Mouse (Mus musculus) kidney, adult 2 months (tissue): ENCODE data around the gene Tcl1. TPM values are rescaled to one million over a fixed set of nuclear protein-coding genes. Genes with fewer than 3 reads are reported as not detected.
A peak's percentile ranks its signal among the peaks of the same experiment; 100 is the strongest.

Source experiments
- DNase-seq: peaks from one replicate; pipeline ENCODE4 v3.0.0; 2021
- H3K27ac ChIP-seq: fragments of 200-500 bp; 2 replicates; pipeline ENCODE4 v1.5.1; 2012; ENCODE audit warnings: low read depth, low read length, control low read depth, inconsistent platforms; ENCODE audit not compliant: insufficient read depth
- H3K27me3 ChIP-seq: fragments of 200-500 bp; replicated peaks from 2 replicates; pipeline ENCODE4 v1.6.1; 2012; ENCODE audit warnings: mild to moderate bottlenecking, moderate library complexity, low read length, inconsistent platforms; ENCODE audit not compliant: control insufficient read depth, insufficient read depth
- H3K36me3 ChIP-seq: fragments of 200-500 bp; 2 replicates; pipeline ENCODE4 v1.6.1; 2012; ENCODE audit warnings: mild to moderate bottlenecking, moderate library complexity, low read length, inconsistent platforms; ENCODE audit not compliant: control insufficient read depth, insufficient read depth
- H3K4me1 ChIP-seq: fragments of 200-500 bp; 2 replicates; pipeline ENCODE4 v1.6.1; 2011; ENCODE audit warnings: low read length; ENCODE audit not compliant: control insufficient read depth, insufficient read depth
- H3K4me3 ChIP-seq: fragments of 200-500 bp; 2 replicates; pipeline ENCODE4 v1.5.1; 2011; ENCODE audit warnings: mild to moderate bottlenecking, low read depth, low read length, control low read depth; ENCODE audit not compliant: insufficient read depth
- CTCF ChIP-seq: fragments of 200-500 bp; conservative IDR thresholded peaks from 2 replicates; pipeline ENCODE4 v1.5.1; 2011; ENCODE audit warnings: low read depth, mild to moderate bottlenecking, control low read depth, low read length, moderate library complexity, mixed read lengths; ENCODE audit not compliant: insufficient read depth, insufficient read length
- POLR2A ChIP-seq: fragments of 200-500 bp; IDR thresholded peaks from one replicate; pipeline ENCODE4 v1.6.1; 2011; ENCODE audit warnings: low read depth, low read length, control low read depth
- WGBS: fragments of 180-500 bp; shearing (Covaris S2); methylation state at CpG from one replicate; pipeline ENCODE4 v1.1.7; 2018; 5-methylcytosine and 5-hydroxymethylcytosine counted together
- polyA plus RNA-seq: library from polyadenylated mRNA; depleted of rRNA; stranded (reverse); fragments of >200 nt; gene quantifications from 2 replicates; pipeline ENCODE4 v1.2.3, GENCODE M21; 2012; rRNA removed

Gene Tcl1
- not detected in 2 replicates for polyA plus RNA-seq

- Histone ChIP-seq H3K4me1 (no peaks in the 10 kb centered on the region), H3K27ac (no peak within 1 kb of the TSS), H3K36me3 (no peaks in the 10 kb centered on the region), H3K27me3 (no peaks in the 10 kb centered on the region), H3K4me3 (no peak within 1 kb of the TSS)
- 88% methylated on average over 22 of the region's 22 CpGs for WGBS
- no peak for DNase-seq
- TF ChIP-seq POLR2A (no peak), CTCF (no peak)
These were observed at the start of gene Tcl1 for GRCm38 (mm10) chr12:105222601-105223319. TSS of gene Tcl1 (minus strand) at chr12:105222793.

- Histone ChIP-seq H3K27ac (no peak overlapping the region), H3K36me3 (no peaks in the 10 kb centered on the region), H3K27me3 (no peaks in the 10 kb centered on the region), H3K4me3 (no peak overlapping the region), H3K4me1 (no peaks in the 10 kb centered on the region)
- 18% methylated on average over 17 of the region's 17 CpGs for WGBS
- no peak for TF ChIP-seq POLR2A
- no peak for TF ChIP-seq CTCF
- no peak for DNase-seq
These were observed 48.7 kb upstream of the Tcl1 start for GRCm38 (mm10) chr12:105271016-105271965.

GRCm38 (mm10) chr12:105267076-105267475 lies 44.5 kb upstream of the Tcl1 start:
- Histone ChIP-seq H3K27ac (no peak overlapping the region), H3K36me3 (no peaks in the 10 kb centered on the region), H3K4me3 (no peak overlapping the region), H3K27me3 (no peaks in the 10 kb centered on the region), H3K4me1 (no peaks in the 10 kb centered on the region)
- DNase-seq, result no peak
- no peak for TF ChIP-seq CTCF
- TF ChIP-seq POLR2A, result no peak
- 73% methylated on average over 5 of the region's 5 CpGs for WGBS

DNA sequence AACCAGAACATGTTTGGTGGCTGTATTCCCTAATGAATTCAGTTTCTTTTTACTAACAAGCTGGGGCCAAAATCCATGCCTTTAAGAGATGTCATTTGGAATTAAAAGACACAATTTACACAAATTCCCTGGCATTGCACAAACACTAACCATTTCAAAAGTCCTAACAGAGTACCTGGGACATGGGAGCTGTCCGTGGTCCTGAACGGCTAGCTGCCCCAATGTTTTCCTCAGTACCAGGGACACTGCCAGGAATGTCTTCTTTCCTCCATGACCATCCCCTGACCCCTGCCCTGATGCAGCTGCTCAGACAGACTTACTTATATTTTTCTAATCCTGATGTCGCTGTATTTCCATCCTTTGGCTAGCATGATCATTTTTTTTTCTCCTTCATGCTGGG lies 43.5 kb upstream of the Tcl1 start:
- Histone ChIP-seq H3K4me3 (no peak overlapping the region), H3K4me1 (no peaks in the 10 kb centered on the region), H3K27ac (no peak overlapping the region), H3K36me3 (no peaks in the 10 kb centered on the region), H3K27me3 (no peaks in the 10 kb centered on the region)
- WGBS, result 8% methylated on average over 3 of the region's 3 CpGs
- TF ChIP-seq CTCF (no peak), POLR2A (no peak)
- DNase-seq, result peak; percentile 5

DNA sequence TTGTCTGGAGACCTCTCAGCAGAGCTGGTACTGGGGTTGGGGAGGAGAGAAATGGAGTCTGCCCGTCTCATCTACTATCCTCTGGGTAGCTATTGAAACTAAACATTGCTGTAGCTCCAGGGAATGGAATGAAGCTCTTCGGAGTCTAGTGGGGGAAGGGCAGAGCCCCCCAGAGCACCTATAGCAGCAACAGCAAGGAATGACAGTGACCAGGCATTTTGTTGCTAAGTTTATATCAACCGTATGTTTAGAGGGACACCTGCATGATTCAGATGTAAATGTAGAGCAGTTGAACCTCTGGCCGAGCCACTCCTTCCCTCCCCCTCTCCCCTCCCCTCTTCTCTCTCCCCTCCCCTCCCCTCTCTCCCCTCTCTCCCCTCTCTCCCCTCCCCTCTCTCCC lies 36.6 kb upstream of the Tcl1 start:
- DNase-seq, result no peak
- TF ChIP-seq CTCF, result no peak
- no peak for TF ChIP-seq POLR2A
- Histone ChIP-seq H3K27ac (no peak overlapping the region), H3K4me1 (no peaks in the 10 kb centered on the region), H3K27me3 (no peaks in the 10 kb centered on the region), H3K36me3 (no peaks in the 10 kb centered on the region), H3K4me3 (no peak overlapping the region)
- 25% methylated on average over 4 of the region's 4 CpGs for WGBS

- TF ChIP-seq CTCF (peak; percentile 43), POLR2A (no peak)
- Histone ChIP-seq H3K27ac (no peak overlapping the region), H3K27me3 (no peaks in the 10 kb centered on the region), H3K36me3 (no peaks in the 10 kb centered on the region), H3K4me3 (no peak overlapping the region), H3K4me1 (no peaks in the 10 kb centered on the region)
- WGBS, result 11% methylated on average over 9 of the region's 9 CpGs
- no peak for DNase-seq
These were observed 36.2 kb upstream of the Tcl1 start for GRCm38 (mm10) chr12:105258787-105259186.

GRCm38 (mm10) chr12:105253796-105254195 lies 31.2 kb upstream of the Tcl1 start:
- Histone ChIP-seq H3K4me3 (no peak overlapping the region), H3K36me3 (no peaks in the 10 kb centered on the region), H3K27me3 (no peaks in the 10 kb centered on the region), H3K4me1 (no peaks in the 10 kb centered on the region), H3K27ac (no peak overlapping the region)
- DNase-seq, result no peak
- 94% methylated on average over 3 of the region's 3 CpGs for WGBS
- TF ChIP-seq CTCF (no peak), POLR2A (no peak)
